Mouse (Mus musculus): ENCODE measurements around the gene Tpbpa.
"Not testable (repeated sequence)": the region's sequence is repeated elsewhere in the genome, so short reads cannot be mapped to it uniquely, and the experiment has no call there.

The Tpbpa gene

GRCm38 (mm10) chr13:60941884-60942283 lies at the start of gene Tpbpa:
Gene Tpbpa, minus strand, starts transcription at chr13:60941984.
- not testable (repeated sequence) for DNase-seq (ENCODE audit: inconsistent age in 2 of 2, low spot score in 1 of 2)

GRCm38 (mm10) chr13:60986915-60987314 lies 45.1 kb upstream of the Tpbpa start:
- not testable (repeated sequence) for DNase-seq (ENCODE audit: inconsistent age in 2 of 2, low spot score in 1 of 2)

GRCm38 (mm10) chr13:60972319-60972718 lies 30.5 kb upstream of the Tpbpa start:
- DNase-seq (ENCODE audit: inconsistent age in 2 of 2, low spot score in 1 of 2): peak in 1 of 2 experiments; percentile 35

GRCm38 (mm10) chr13:60963985-60964384 lies 22.2 kb upstream of the Tpbpa start:
- peak; percentile 5 to 58 for DNase-seq (ENCODE audit: inconsistent age in 2 of 2, low spot score in 1 of 2)

GRCm38 (mm10) chr13:60961706-60962105 lies 19.9 kb upstream of the Tpbpa start:
- peak in 1 of 2 experiments; percentile 24 for DNase-seq (ENCODE audit: inconsistent age in 2 of 2, low spot score in 1 of 2)

- peak; percentile 55 to 71 for DNase-seq (ENCODE audit: inconsistent age in 2 of 2, low spot score in 1 of 2)
Measured at GRCm38 (mm10) chr13:60936500-60936901, 5.3 kb downstream of the Tpbpa start, which contains the start of the genes Gm49391 and Ctla2a. Gene Gm49391, minus strand, starts transcription at chr13:60936571. Gene Ctla2a, minus strand, starts transcription at chr13:60936625.

DNA sequence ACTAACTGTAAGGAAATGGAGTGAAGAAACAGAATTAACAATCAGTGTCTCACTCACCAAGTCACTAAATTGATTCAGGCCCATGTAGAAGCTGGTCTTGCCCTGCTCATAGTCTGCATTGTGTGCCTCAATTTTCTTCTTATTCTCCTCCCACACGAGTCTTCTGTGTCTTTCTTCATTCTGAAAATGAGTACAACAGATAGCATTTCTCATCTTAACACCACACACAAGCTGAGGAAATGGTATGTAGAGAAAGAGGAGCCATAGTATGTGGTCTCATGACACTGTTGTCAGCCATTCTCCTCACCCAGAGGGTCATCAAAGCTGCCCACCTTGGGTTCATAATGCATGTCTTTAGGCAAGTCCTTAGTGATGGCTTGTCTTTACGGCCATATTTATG lies 6.3 kb downstream of the Tpbpa start, which contains the start of gene Gm49393:
TSS of gene Gm49393 (minus strand) at position 101 of the 400 bp plus-strand sequence.
- not testable (repeated sequence) for DNase-seq (ENCODE audit: inconsistent age in 2 of 2, low spot score in 1 of 2)

GRCm38 (mm10) chr13:60904780-60905179 lies 37.0 kb downstream of the Tpbpa start, which contains the start of gene Tpbpb:
Gene Tpbpb, minus strand, starts transcription at chr13:60904880.
- DNase-seq (ENCODE audit: inconsistent age in 2 of 2, low spot score in 1 of 2): not testable (repeated sequence)

- DNase-seq (ENCODE audit: inconsistent age in 2 of 2, low spot score in 1 of 2): peak; percentile 63 to 80
Measured at GRCm38 (mm10) chr13:60897328-60897727, 44.5 kb downstream of the Tpbpa start, which contains the start of gene Ctla2b. Gene Ctla2b, minus strand, starts transcription at chr13:60897447.

DNA sequence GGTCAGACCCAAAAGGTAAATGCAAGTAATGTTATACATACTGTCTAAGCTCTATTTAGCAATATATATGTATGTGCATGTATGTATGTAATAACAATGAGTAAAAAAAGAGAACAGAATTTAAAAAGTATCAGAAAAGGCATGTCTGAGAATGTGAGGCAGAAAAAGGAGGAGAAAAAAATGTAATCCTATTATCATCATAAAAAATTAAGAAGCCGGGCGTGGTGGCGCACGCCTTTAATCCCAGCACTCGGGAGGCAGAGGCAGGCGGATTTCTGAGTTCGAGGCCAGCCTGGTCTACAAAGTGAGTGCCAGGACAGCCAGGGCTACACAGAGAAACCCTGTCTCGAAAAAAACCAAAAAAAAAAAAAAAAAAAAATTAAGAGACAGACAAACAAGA lies 45.0 kb downstream of the Tpbpa start, which contains the start of gene Gm49392:
TSS of gene Gm49392 (minus strand) at position 101 of the 400 bp plus-strand sequence.
- not testable (repeated sequence) for DNase-seq (ENCODE audit: inconsistent age in 2 of 2, low spot score in 1 of 2)

DNA sequence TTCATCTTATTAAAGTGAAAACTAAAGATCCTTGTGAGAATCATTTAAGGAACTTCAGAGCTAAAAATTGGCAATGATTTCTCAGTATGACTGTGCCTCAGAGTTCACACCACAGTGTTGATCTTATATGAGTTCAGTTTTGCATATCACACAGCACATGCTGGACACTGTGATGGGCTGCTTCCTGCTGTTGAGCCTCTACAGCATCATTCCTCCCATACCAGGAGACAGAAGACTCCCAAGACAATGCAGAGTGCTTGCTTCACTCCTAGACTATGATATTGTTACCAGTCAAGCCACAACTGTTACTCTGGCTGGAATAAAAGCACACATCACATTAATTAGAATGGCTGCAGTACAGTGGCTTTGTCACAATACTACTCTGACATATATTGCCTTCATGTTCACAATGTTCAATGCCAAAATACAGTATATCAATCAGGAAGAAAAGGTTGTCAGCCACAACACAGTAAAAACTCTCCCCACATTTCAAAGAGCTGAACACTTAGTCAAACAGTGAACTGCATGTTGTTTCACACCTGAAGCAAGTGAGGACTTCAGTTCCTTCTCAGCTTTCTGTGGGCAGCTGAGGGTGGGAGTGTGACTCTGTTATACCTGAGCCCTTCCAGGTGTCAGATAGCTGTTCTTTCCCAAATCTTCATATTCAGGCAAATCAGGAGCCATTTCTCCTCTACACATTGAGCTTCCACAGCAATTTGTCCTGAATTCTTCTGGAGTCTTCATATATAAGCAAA lies 46.2 kb downstream of the Tpbpa start:
- no peak for DNase-seq (ENCODE audit: inconsistent age in 2 of 2, low spot score in 1 of 2)

- no peak for DNase-seq (ENCODE audit: inconsistent age in 2 of 2, low spot score in 1 of 2)
Measured at GRCm38 (mm10) chr13:60892301-60892700, 49.5 kb downstream of the Tpbpa start.
